Mouse (Mus musculus) hindbrain, embryonic 12.5 days (tissue): ENCODE results near the gene Smim24. TPM values are rescaled to one million over a fixed set of nuclear protein-coding genes. Genes with fewer than 3 reads are reported as not detected.

Experiments used
- ATAC-seq: fragments of 200-750 bp; cut with Nextera tagmentation; 2 replicates; pipeline ENCODE4 v1.8.0; 2017; ENCODE audit warnings: moderate TSS enrichment; ENCODE audit not compliant: low FRiP score
- H3K27ac ChIP-seq: fragments of 300-500 bp; sonication (generic); 2 replicates; pipeline ENCODE4 v1.5.1; 2016; ENCODE audit warnings: mild to moderate bottlenecking
- H3K27me3 ChIP-seq: fragments of 300-500 bp; sonication (generic); 2 replicates; pipeline ENCODE4 v1.6.1; 2016; ENCODE audit warnings: mild to moderate bottlenecking
- H3K36me3 ChIP-seq: fragments of 300-500 bp; sonication (generic); 2 replicates; pipeline ENCODE4 v1.6.1; 2016; ENCODE audit warnings: mild to moderate bottlenecking
- H3K4me1 ChIP-seq: fragments of 300-500 bp; sonication (generic); 2 replicates; pipeline ENCODE4 v1.6.1; 2016
- H3K4me2 ChIP-seq: fragments of 300-500 bp; sonication (generic); replicated peaks from 2 replicates; pipeline ENCODE4 v1.6.1; 2016; ENCODE audit warnings: mild to moderate bottlenecking
- H3K4me3 ChIP-seq: fragments of 300-500 bp; sonication (generic); 2 replicates; pipeline ENCODE4 v1.5.1; 2016; ENCODE audit warnings: mild to moderate bottlenecking
- H3K9ac ChIP-seq: fragments of 300-500 bp; sonication (generic); 2 replicates; pipeline ENCODE4 v1.6.1; 2016; ENCODE audit warnings: mild to moderate bottlenecking, moderate library complexity
- H3K9me3 ChIP-seq: fragments of 300-500 bp; sonication (generic); replicated peaks from 2 replicates; pipeline ENCODE4 v1.6.1; 2016; ENCODE audit warnings: mild to moderate bottlenecking
- WGBS: fragments of 180-500 bp; shearing (Covaris S2); methylation state at CpG from one replicate; pipeline ENCODE4 v1.1.7; 2016; 5-methylcytosine and 5-hydroxymethylcytosine counted together
- polyA plus RNA-seq: library from polyadenylated mRNA; unstranded; fragments of >200 nt; fragmentation: Nextera tagmentation; extraction: Ambion mirVana; gene quantifications from 2 replicates; pipeline ENCODE4 v1.2.1, GENCODE M21; 2016

The Smim24 gene
- polyA plus RNA-seq, 1 experiment from 2014 or later: 2.7 TPM

DNA sequence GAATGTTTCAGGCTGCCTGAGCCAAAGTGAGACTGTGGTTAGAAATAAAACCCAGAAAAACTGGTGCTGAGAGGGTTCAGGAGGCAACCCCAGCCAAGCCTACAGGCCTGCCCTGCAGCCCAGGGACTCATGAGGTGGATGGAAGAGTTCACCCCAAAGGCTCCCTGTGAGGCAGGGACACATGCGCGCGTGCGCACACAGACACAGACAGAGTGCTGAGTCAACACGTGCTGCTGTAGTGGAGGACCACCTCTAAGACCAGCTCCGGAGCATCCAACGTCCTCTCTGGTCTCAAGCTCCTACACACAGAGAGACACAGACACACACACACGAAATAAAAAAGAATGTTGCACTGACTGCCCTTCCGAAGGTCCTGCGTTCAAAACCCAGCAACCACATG lies 17.5 kb upstream of the Smim24 start:
- peaks cover 48% of the 10 kb centered on the region for H3K36me3 ChIP-seq

DNA sequence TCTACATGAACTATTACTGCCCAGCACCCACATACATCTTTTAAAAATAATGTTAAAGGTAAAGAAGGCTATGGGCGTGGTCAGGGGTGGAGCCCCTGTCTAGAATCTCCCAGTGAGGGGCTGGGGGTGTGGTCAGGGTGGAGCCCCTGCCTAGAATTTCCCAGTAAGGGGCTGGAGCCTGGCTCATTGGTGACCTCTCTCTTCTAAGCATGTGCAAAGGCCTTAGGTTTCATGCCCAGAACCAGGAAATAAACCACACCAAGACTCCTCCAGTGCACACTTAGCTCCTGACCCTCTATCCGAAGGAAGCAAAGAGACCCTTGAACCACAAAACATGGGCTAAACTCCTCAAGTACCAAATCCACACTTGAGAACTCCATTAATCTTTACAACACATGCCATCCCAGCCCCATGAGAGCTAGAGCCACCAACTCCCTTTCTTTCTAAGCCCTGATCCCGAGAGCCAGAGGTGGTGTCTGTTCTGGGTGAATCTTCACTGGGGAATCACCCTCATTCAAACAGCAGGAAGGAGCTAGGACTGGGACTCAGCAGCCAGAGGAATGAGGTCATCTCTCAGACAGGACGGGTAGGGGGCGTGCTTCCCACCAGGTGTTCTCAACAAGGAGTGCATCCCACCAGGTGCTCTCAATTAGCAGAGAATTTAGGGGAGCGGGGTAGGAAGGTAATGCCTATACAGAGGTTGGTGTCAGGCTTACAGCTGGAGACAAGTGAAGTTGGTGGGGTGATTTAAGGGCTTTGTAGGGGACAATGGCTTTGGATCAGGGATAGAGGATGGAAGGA lies 16.1 kb upstream of the Smim24 start:
- peaks cover 29% of the 10 kb centered on the region for H3K4me1 ChIP-seq
- H3K4me3 ChIP-seq: peak overlapping the region; percentile 88
- H3K9ac ChIP-seq: peak overlapping the region; percentile 96
- H3K27ac ChIP-seq: no peak overlapping the region
- ATAC-seq: no peak
- H3K9me3 ChIP-seq: no peaks in the 10 kb centered on the region
- peak overlapping the region; percentile 82 for H3K4me2 ChIP-seq
- no peaks in the 10 kb centered on the region for H3K27me3 ChIP-seq
- H3K36me3 ChIP-seq: peaks cover 35% of the 10 kb centered on the region
- WGBS: 40% methylated on average over 6 of the region's 6 CpGs

More for the DNA sequence above, 17.5 kb upstream of the Smim24 start:
- no peak for ATAC-seq
- Histone ChIP-seq H3K9ac (no peak overlapping the region), H3K27me3 (no peaks in the 10 kb centered on the region), H3K4me1 (peaks cover 29% of the 10 kb centered on the region), H3K4me3 (no peak overlapping the region), H3K27ac (no peak overlapping the region), H3K9me3 (no peaks in the 10 kb centered on the region), H3K4me2 (no peak overlapping the region)
- WGBS: 93% methylated on average over 10 of the region's 10 CpGs

- peak overlapping the region; percentile 88 for H3K4me3 ChIP-seq
- peaks cover 31% of the 10 kb centered on the region for H3K4me1 ChIP-seq
- H3K36me3 ChIP-seq: peaks cover 30% of the 10 kb centered on the region
- H3K9me3 ChIP-seq: no peaks in the 10 kb centered on the region
- no peak overlapping the region for H3K27ac ChIP-seq
- no peak for ATAC-seq
- H3K4me2 ChIP-seq: peak overlapping the region; percentile 82
- peak overlapping the region; percentile 96 for H3K9ac ChIP-seq
- 68% methylated on average over 2 of the region's 2 CpGs for whole genome bisulfite sequencing
- H3K27me3 ChIP-seq: no peaks in the 10 kb centered on the region
These were observed 15.5 kb upstream of the Smim24 start for GRCm38 (mm10) chr10:81377362-81377664.

DNA sequence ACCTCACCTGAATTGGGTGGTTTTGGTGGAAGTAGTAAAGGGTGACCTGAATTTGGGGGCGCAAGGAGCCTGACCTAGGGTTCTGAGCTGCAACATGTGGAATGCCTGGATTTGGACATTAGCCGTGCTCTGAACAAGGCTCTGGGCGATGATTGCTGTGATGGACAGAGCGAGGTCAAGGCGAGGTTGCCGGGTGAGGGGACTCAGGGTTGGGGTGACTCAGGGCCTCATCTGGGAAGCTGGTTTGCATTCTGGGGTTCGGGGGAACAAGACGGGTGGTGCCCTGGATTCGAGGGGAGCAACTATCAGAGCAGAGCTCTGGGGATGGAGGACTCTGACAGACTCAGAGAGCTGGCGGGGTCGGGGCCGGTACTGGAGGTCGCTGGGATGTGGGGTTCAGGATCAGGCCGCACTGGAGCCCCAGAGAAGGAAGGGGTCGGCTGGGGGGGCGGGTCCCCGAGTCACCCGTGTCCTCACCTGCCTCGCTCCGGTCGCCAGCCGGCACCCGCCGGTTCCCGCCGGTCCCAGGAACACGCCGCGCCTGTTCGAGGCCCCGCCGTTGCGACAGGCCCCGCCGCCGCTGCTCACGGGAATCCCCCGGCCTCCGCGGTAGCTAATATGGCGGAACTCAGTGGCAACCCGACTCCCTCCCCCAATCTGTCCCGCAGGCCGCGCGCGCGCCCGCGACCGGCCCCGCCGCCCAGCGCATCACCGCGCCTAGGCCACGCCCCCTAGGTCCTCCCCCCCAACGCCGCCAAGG lies 14.9 kb upstream of the Smim24 start, which contains the start of gene Fzr1:
Fzr1 (minus strand) TSS at position 724 of the 760 bp plus-strand sequence.
- ATAC-seq: peak; percentile 78
- peak within 1 kb of the TSS; percentile 96 for H3K9ac ChIP-seq
- under 1% methylated on average over 58 of the region's 59 CpGs for WGBS

GRCm38 (mm10) chr10:81378553-81379182 lies 14.2 kb upstream of the Smim24 start:
- Histone ChIP-seq H3K27me3 (no peaks in the 10 kb centered on the region), H3K4me2 (peak overlapping the region; percentile 82), H3K9me3 (no peaks in the 10 kb centered on the region), H3K36me3 (peaks cover 16% of the 10 kb centered on the region), H3K27ac (peak overlapping the region; percentile 77), H3K4me3 (peak overlapping the region; percentile 88), H3K9ac (peak overlapping the region; percentile 96), H3K4me1 (peaks cover 27% of the 10 kb centered on the region)
- WGBS: under 1% methylated on average over 44 of the region's 46 CpGs
- peak; percentile 97 for ATAC-seq

More for the DNA sequence above, 14.9 kb upstream of the Smim24 start, which contains the start of gene Fzr1:
- H3K9me3 ChIP-seq: no peaks in the 10 kb centered on the region
- H3K4me3 ChIP-seq: peak within 1 kb of the TSS; percentile 88
- H3K4me1 ChIP-seq: peaks cover 29% of the 10 kb centered on the region
- H3K36me3 ChIP-seq: peaks cover 23% of the 10 kb centered on the region
- peak within 1 kb of the TSS; percentile 82 for H3K4me2 ChIP-seq
- H3K27ac ChIP-seq: peak within 1 kb of the TSS; percentile 85
- no peaks in the 10 kb centered on the region for H3K27me3 ChIP-seq

DNA sequence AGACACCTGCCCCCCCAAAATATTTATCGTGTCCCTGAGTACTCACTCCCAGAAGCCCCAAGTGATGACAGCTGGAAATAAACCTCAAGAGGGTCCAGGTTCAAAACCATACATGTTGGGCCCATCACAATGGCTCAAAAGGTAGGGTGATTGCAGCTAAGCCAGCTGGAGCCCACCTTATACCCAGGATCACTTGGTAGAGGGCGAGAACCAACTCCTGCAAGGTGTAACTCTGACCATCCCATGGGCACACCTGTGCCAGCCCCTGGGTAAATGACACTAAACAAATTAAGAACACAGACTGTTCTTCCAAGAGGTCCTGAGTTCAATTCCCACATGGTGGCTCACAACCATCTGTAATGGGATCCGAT lies 13.7 kb upstream of the Smim24 start:
- Histone ChIP-seq H3K4me2 (peak overlapping the region; percentile 82), H3K36me3 (peaks cover 11% of the 10 kb centered on the region), H3K9me3 (no peaks in the 10 kb centered on the region), H3K9ac (peak overlapping the region; percentile 43), H3K4me3 (peak overlapping the region; percentile 88), H3K4me1 (peaks cover 27% of the 10 kb centered on the region), H3K27me3 (no peaks in the 10 kb centered on the region), H3K27ac (peak overlapping the region; percentile 77)
- ATAC-seq: no peak
- WGBS: 54% methylated on average over 3 of the region's 3 CpGs

DNA sequence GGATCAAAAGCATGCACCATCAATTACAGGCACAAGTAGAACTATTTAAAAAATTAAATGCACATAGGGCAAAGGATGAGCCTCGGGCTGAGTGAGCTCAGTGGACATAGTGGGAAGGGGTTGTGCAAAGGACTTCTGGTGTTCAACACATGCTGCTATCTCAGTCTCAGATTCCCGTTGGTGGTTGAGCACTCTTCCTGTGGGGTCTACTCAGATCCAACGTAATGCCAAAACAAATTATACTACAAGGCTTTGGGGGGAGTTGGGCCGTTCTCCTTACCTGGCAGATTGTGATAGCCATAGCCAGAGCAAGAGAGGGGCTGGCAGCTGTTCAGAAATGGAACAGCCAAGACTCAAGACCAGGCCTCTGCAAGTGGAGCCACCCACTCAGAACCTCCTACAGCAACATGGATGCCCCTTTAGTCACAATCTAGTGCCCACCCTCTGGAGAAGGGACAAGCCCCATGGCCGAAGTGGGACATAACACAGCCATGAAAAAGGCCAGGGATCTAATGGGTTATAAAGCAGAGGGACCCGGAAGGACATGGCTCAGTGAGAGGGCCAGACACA lies 13.0 kb upstream of the Smim24 start:
- no peaks in the 10 kb centered on the region for H3K27me3 ChIP-seq
- no peak overlapping the region for H3K4me2 ChIP-seq
- H3K27ac ChIP-seq: no peak overlapping the region
- no peaks in the 10 kb centered on the region for H3K9me3 ChIP-seq
- peaks cover 6% of the 10 kb centered on the region; the same call in 1 of the 2 replicates for H3K36me3 ChIP-seq
- no peak overlapping the region for H3K9ac ChIP-seq
- peaks cover 30% of the 10 kb centered on the region for H3K4me1 ChIP-seq
- ATAC-seq: no peak
- H3K4me3 ChIP-seq: no peak overlapping the region
- 93% methylated on average over 6 of the region's 6 CpGs for whole genome bisulfite sequencing

DNA sequence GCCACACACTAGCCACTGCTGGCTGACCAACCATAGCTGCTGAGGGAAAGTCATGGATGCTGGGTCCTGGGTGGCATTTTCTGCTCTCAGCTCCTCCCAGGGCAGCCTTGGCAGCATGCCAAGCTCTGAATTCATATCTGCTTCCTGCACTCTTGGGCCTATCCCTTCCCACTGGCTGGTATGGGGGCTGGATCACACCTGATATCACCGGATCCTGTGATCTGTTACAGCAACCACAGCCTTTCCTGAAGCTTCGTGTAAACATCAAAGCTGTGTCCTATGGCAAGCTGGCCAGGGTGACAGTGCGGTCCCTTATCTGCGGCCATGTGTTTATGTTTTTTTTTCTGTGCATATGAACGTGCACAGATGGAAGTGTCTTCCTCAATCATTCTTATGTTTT lies 10.8 kb upstream of the Smim24 start:
- 77% methylated on average over 5 of the region's 5 CpGs for WGBS
- Histone ChIP-seq H3K36me3 (peaks cover 13% of the 10 kb centered on the region), H3K27ac (no peak overlapping the region), H3K4me3 (no peak overlapping the region), H3K4me2 (no peak overlapping the region), H3K27me3 (no peaks in the 10 kb centered on the region), H3K9ac (0 out of 2 replicates have a peak overlapping the region, but pooled peaks have one; percentile 38), H3K4me1 (peaks cover 25% of the 10 kb centered on the region), H3K9me3 (no peaks in the 10 kb centered on the region)
- ATAC-seq: no peak

DNA sequence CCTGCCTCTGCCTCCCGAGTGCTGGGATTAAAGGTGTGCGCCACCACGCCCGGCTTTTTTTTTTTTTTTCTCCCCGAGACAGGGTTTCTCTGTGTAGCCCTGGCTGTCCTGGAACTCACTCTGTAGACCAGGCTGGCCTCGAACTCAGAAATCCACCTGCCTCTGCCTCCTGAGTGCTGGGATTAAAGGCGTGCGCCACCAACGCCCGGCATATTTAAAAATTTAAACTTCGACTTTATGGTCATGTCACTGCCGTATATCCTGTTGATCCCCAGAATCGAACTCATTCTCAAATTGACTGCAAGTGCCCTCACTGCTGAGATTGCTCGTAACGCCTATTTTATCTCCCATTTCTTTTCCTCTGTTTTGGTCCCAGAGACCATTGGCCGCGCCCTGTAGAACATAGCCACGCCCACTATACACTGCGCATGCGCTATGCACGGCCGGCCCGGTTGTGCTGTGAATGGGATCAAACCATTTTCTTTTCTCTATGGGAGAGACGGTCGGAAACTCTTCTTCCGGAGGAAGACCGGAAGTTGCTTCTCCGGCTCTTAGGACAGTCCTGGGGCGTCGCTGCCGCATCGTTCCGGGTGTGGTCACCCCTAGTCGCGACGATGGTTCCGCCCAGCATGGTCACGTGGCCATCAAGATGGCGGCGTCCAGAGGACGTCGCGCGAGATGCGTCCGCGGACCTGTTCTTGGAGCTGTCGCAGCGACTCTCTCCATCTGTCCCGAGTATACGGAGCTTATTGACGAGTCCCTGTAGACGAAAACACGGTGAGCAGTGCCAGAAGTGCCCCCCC lies 8.8 kb upstream of the Smim24 start, which contains the start of the genes Dohh and Gm48551:
Dohh (plus strand) TSS at position 627 of the 803 bp plus-strand sequence.
Gm48551 (plus strand) TSS at position 665 of the 803 bp plus-strand sequence.
- ATAC-seq: peak; percentile 94
- peak within 1 kb of the TSS; percentile 77 for H3K27ac ChIP-seq
- H3K4me3 ChIP-seq: peak within 1 kb of the TSS; percentile 91
- H3K27me3 ChIP-seq: no peaks in the 10 kb centered on the region
- 9% methylated on average over 54 of the region's 54 CpGs for WGBS
- H3K36me3 ChIP-seq: peaks cover 32% of the 10 kb centered on the region
- peak within 1 kb of the TSS; percentile 79 for H3K9ac ChIP-seq
- H3K4me2 ChIP-seq: peak within 1 kb of the TSS; percentile 87
- peaks cover 18% of the 10 kb centered on the region for H3K4me1 ChIP-seq
- no peaks in the 10 kb centered on the region for H3K9me3 ChIP-seq

GRCm38 (mm10) chr10:81384605-81384982 lies 8.3 kb upstream of the Smim24 start:
- under 1% methylated on average over 19 of the region's 19 CpGs for WGBS
- peak; percentile 30 for ATAC-seq

GRCm38 (mm10) chr10:81385603-81386306 lies 7.1 kb upstream of the Smim24 start:
- peak overlapping the region; percentile 87 for H3K4me2 ChIP-seq
- peaks cover 15% of the 10 kb centered on the region for H3K4me1 ChIP-seq
- peaks cover 32% of the 10 kb centered on the region for H3K36me3 ChIP-seq
- H3K4me3 ChIP-seq: peak overlapping the region; percentile 91; the same call in 1 of the 2 replicates
- no peak overlapping the region for H3K27ac ChIP-seq
- peak overlapping the region; percentile 79; the same call in 1 of the 2 replicates for H3K9ac ChIP-seq
- no peak for ATAC-seq
- H3K9me3 ChIP-seq: no peaks in the 10 kb centered on the region
- 81% methylated on average over 22 of the region's 22 CpGs for WGBS
- no peaks in the 10 kb centered on the region for H3K27me3 ChIP-seq

More at GRCm38 (mm10) chr10:81384605-81384982, 8.3 kb upstream of the Smim24 start:
- H3K36me3 ChIP-seq: peaks cover 32% of the 10 kb centered on the region
- peaks cover 15% of the 10 kb centered on the region for H3K4me1 ChIP-seq
- peak overlapping the region; percentile 91 for H3K4me3 ChIP-seq
- H3K9ac ChIP-seq: peak overlapping the region; percentile 79
- H3K27ac ChIP-seq: peak overlapping the region; percentile 77
- H3K9me3 ChIP-seq: no peaks in the 10 kb centered on the region
- H3K27me3 ChIP-seq: no peaks in the 10 kb centered on the region
- H3K4me2 ChIP-seq: peak overlapping the region; percentile 87
